Mouse (Mus musculus) erythroid progenitor cell, adult 5-6 weeks (primary cell): Measurements from ENCODE around the gene Trim41. TPM values are rescaled to one million over a fixed set of nuclear protein-coding genes. Genes with fewer than 3 reads are reported as not detected.
A peak's percentile ranks its signal among the peaks of the same experiment; 100 is the strongest.

Experiments
- ATAC-seq: replicated peaks from 2 replicates; pipeline ENCODE4 v1.8.0; 2016; ENCODE audit warnings: moderate number of reproducible peaks, mild to moderate bottlenecking, moderate TSS enrichment, inconsistent platforms; ENCODE audit not compliant: poor library complexity, low FRiP score, severe bottlenecking
- total RNA-seq, 2 experiments: library from RNA; stranded (forward) in 1 of 2; stranded (reverse) in 1 of 2; fragments of 150-400 nt in 1 of 2; fragments of 186-747, 209-891 nt in 1 of 2; gene quantifications; 2 replicates each; pipeline versions ENCODE4 v1.2.3 to v1.2.4; 2015 to 2017; ENCODE audit warnings: low replicate concordance in 2 of 2

Gene Trim41
- total RNA-seq, 2 experiments from 2014 or later, result 8.8 to 17.5 TPM

- ATAC-seq, result no peak
These were observed 2.6 kb upstream of the Trim41 start for GRCm38 (mm10) chr11:48819614-48820307.

- ATAC-seq, result peak; percentile 25
These were observed 1.2 kb upstream of the Trim41 start for GRCm38 (mm10) chr11:48818346-48818745.

- ATAC-seq, result no peak
These were observed 641 bp upstream of the Trim41 start for GRCm38 (mm10) chr11:48817794-48818193.

DNA sequence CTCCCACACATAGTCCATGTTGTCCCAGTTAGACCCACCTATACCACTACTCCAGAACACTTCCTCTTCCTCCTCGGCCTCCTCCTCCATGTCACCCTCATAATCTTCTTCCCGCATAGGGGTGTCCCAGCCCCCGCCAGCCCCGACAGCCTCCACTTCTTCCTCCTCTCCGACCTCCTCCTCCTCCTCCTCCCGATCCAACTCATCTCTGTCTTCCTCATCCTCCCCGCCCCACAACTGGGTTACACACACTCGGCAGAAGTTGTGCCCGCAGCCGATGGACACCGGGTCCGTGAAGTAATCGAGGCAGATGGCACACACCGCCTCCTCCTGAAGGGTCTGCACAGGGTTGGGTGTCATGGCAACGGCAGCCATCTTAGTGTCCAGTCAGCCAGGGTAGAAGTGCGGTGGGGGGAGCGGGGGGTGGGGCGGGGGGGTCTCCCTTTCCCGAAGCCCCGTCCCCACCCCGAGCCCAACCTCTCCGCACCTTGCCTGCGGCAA, 822 bp downstream of the Trim41 start:
- no peak for ATAC-seq

GRCm38 (mm10) chr11:48815851-48816250, 1.3 kb downstream of the Trim41 start:
- ATAC-seq, result no peak

DNA sequence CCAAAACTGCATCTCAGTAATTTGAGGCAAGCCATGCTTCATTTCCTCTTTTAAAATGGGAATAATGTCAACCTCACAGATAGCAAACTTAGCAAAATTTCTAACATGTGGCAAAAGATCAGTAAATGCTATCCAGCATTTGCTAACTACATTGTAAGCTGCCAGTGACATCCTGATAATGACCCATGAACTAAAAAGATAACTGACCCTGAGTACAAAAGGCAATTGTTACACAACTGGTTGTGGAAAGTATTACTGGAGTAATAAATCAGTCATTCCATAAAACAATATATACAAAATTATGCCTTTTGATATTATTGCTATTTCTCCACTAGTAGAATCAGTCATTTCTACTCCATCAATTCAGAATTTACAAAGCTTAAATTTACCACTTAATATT, 3.4 kb downstream of the Trim41 start:
- no peak for ATAC-seq

DNA sequence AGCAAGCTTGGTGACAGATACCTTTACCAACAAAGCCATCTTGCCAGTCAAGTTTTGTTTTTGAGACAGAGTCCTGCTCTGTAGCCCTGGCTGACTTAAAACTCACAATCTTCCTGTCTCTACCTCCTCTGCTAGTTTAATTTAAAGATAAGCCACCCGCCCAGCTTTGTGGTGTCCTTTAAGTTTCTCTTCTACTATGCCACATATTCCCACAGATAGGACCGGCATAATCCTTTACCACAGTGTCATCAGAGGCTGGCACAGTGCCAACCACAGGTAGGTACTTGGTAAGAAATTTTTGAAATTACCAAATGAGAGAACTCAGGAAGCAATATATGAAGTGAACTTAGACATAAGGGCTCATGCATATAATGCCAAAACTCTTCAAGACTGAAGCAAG, 7.0 kb downstream of the Trim41 start:
- no peak for ATAC-seq

GRCm38 (mm10) chr11:48809434-48809830, 7.7 kb downstream of the Trim41 start:
- no peak for ATAC-seq

- no peak for ATAC-seq
These were observed 8.3 kb downstream of the Trim41 start for GRCm38 (mm10) chr11:48808737-48809433.

DNA sequence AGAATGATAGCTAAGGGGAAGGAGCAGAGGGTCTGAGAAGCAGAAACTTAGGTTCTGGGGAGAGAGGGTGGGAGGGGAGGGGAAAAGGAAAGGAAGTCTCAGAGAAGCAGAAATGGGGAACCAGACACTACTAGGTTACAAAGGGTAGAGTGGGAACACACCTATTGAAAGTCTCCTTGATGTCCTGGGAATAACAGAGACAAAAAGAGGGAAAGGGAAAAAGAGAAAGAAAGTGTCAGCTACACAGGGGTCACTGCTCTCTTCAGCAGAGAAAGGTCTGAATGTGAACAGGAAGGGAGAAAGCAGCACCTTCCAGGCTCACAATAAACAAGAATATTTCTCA, 8.9 kb downstream of the Trim41 start:
- no peak for ATAC-seq

GRCm38 (mm10) chr11:48807563-48808303, 9.4 kb downstream of the Trim41 start:
- ATAC-seq, result 0 out of 2 replicates have a peak, but pooled peaks have one; percentile 11

- no peak for ATAC-seq
These were observed 10.1 kb downstream of the Trim41 start for GRCm38 (mm10) chr11:48806856-48807562.

DNA sequence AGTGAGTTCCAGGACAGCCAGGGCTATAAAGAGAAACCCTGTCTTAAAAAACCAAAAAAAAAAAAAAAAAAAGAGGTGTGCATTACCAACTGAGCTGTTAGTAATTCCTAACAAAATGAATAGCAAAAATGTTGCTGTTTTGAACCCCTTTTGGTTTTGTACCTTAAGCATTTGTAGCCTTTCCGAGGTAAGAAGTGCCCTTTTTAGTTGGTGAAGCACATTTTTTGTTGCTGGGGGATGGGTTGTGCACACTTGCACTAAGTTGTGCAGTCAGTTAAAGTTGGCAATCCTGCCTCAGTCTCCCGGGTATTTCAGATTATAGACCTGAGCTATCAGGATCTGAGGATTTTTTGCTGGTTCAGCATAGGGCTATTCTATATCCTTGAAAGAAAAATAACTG, 12.2 kb downstream of the Trim41 start:
- ATAC-seq, result no peak

DNA sequence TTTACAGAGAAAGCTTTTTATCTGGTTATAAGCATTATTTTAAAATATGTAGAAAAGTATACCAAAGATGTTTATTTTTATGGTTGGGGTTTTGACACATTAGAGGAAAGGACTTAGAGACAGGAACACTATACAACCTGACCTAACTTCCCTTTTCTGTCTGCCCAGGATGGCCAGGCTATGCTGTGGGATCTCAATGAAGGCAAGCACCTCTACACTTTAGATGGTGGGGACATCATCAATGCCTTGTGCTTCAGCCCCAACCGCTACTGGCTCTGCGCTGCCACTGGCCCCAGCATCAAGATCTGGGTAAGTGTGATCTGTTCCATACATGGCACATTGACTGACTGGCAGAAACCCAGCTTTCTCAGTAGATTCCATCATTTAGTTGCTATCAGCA, 13.2 kb downstream of the Trim41 start:
- no peak for ATAC-seq

DNA sequence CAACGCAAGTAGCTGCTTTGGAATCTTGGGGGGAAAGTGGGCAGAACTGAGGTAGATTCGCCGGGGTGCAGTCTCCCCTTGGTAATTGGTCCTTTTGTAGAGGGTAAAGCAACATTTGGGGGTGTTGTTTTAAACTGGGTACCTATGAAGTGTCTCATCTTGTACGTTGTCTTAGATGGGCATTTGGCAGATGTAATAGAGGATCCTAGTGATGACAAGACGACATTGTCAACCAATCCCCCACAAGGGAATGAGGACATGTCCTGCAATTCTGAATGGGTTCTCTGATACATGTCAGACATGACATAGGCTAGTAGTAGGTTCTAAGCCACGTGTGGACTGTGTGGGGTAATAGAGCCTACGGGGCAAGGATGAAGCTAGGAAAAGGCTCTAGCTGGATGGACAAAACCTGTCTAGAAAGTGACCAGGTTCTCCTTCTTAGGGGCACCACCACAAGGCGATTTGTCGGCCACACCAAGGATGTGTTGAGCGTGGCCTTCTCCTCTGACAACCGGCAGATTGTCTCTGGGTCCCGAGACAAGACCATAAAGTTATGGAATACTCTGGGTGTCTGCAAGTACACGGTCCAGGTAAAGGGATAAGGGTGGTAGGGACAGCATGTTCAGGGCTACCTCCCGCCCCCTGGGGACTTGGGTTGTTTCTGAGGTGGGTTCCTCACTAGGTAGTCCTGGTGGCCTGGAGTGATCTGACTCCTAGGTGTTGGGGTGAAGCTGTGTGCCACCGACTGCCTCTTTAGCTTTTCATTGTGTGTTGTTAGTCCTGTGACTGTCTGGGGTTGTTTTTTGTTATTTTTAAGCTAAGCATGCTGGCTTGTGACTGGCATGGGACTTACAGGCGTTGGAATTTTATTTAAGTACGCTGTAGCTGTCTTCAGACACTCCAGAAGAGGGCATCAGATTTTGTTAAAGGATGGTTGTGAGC, 15.1 kb downstream of the Trim41 start:
- ATAC-seq, result no peak

DNA sequence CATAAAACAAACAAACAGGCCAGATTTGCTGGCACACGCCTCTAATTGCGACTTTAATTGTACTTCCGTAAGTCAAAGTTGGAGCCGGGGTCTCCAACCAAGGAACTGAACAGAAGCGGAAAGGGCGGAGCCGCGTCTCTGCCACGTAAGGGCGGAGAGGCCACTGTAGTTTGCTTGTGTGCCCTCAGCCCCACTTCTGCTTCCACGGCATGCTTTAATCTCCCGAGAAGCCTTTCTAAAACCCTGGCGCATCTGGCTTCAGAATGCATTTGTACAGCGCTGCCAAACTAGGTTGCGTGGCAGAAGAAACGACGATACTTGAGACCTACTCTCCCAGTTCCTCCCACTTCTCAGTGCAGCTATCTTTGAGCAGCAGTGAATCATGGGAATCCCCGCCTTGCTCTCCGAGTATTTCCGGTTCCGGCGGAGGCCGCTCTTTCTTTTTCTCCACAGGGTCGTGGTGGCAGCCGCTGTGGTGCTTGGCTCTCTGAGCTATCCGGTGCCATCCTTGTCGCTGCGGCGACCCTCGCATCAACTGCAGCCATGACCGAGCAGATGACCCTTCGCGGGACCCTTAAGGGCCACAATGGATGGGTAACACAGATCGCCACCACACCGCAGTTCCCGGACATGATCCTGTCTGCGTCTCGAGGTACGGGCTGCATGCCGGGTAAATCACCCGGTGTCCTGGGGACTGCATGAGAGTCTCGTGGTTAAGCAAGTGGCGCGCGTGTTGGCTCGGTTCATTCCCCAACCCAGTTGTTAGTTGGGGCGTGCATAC, 17.0 kb downstream of the Trim41 start, which contains the start of gene Rack1:
Gene Rack1, plus strand, starts transcription at position 412 of the 781 bp plus-strand sequence.
- ATAC-seq, result peak; percentile 94

GRCm38 (mm10) chr11:48798984-48799920, 17.9 kb downstream of the Trim41 start:
- peak; percentile 22 for ATAC-seq
